Mouse (Mus musculus) common myeloid progenitor, adult 5-6 weeks (primary cell): ENCODE data around the gene Ifih1. TPM values are rescaled to one million over a fixed set of nuclear protein-coding genes. Genes with fewer than 3 reads are reported as not detected.

Experiments
- ATAC-seq: replicated peaks from 2 replicates; pipeline ENCODE4 v1.8.0; 2016; ENCODE audit warnings: low read depth, mild to moderate bottlenecking, moderate TSS enrichment, inconsistent platforms; ENCODE audit not compliant: poor library complexity, severe bottlenecking
- total RNA-seq: library from RNA; stranded (forward); fragments of 200-1000, 187-1606 nt; gene quantifications from 2 replicates; pipeline ENCODE4 v1.2.3, GENCODE M21; 2017

Gene Ifih1
- total RNA-seq, 1 experiment from 2014 or later: 29.9 TPM

DNA sequence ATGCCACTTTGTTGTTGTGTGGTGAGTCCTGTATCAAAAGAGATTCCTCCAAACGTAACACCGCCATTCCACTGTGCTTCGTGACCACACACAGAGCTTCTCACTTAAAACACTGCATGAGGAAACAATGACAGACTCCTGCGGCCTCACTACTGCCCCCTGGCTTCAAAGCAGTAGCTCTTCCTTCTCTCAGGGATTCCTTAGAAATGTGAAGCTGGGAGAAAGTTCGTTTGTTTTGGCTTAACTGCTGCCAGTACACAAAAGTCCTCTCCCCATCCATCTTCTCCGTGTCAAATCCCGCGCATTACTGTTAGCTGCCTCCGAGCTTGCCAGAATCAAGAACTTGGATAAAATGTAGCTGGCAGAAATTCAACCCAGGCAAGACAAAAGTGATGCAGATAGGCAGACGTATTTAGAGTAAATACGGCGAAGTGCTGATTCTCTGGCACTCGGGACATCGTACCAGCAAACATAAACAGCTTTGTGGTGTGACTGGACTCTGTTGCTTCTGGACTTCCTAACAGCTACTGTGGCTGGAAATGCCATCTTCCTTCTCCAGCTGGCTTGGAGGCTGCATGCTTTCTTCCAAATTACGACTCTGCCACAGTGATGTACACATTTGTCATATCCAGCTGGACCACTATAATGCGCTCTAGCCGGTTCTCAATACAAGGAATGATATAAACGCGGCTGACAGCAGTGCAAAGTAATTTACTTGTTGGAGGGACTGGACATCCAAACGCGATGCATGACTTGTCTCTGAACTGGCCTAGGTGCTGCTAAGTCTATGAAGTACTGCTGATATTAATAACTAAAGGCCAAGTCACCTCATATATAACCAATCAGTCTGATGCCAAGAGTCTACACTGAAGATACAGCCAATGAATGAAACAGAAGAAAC lies 2.4 kb downstream of the Ifih1 start:
- ATAC-seq: peak; percentile 64

- no peak for ATAC-seq
Measured at GRCm38 (mm10) chr2:62639869-62640268, 6.2 kb downstream of the Ifih1 start.

DNA sequence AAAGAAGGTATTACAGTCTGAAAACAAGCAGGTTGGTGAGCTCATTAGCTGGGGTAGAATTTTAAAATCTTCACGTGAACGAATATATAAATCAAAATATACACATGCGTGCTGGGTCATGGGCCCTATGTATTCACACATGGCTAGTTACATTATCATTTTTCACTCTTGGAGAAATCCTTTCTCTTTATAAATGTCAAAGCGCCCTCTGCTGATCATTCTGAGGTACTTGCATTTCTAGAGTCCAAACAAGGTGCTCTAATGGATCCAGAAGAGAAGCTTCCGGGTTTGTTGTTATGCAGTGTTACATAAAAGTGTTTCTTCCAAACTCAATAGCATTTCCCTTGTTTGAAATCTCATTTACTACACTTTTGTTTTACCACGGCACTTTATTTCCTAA lies 15.6 kb downstream of the Ifih1 start:
- peak; percentile 92 for ATAC-seq

DNA sequence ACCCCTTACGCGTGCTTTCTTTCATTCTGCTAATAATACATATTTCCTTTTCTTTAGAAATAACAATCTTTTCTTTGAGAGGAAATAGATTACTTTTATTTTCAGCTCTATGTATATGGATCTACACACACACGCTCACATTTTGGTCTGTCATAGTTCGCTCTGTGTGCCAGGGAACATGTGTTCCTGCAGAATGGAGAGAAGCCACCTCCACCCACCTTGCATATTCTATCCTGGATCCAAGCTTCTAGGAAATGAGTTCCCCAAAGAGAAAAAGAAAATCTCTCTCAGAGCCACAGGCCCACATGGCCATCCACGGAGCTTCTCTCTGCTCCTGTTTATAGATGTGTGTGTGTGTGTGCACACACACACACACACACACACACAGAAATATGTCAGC lies 17.7 kb downstream of the Ifih1 start:
- ATAC-seq: no peak

- peak; percentile 67; the same call in 1 of the 2 replicates for ATAC-seq
Measured at GRCm38 (mm10) chr2:62627728-62628127, 18.3 kb downstream of the Ifih1 start.

- no peak for ATAC-seq
Measured at GRCm38 (mm10) chr2:62623024-62623441, 23.0 kb downstream of the Ifih1 start.

- ATAC-seq: no peak
Measured at GRCm38 (mm10) chr2:62619679-62620078, 26.4 kb downstream of the Ifih1 start.

DNA sequence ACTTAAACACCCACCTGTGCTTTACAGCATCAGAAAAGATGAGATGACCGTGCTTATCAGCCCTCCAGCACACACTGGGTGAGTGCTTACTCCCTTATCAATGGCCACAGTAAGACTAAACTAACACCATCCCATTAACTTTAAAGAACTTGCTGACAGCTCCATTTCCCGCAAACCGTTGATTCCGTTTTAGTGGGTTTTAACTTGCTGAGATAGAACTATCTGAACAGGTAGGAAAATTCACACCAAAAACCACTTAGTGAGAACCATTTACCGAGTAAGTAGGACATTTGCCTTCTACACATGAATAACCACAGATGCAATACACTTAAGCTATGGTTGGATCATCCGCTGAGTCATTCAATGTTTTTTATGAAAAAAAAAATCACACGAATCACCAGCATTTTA lies 27.1 kb downstream of the Ifih1 start:
- peak; percentile 86 for ATAC-seq

- no peak for ATAC-seq
Measured at GRCm38 (mm10) chr2:62613133-62613532, 32.9 kb downstream of the Ifih1 start.

GRCm38 (mm10) chr2:62606205-62606604 lies 39.9 kb downstream of the Ifih1 start:
- peak; percentile 73 for ATAC-seq

DNA sequence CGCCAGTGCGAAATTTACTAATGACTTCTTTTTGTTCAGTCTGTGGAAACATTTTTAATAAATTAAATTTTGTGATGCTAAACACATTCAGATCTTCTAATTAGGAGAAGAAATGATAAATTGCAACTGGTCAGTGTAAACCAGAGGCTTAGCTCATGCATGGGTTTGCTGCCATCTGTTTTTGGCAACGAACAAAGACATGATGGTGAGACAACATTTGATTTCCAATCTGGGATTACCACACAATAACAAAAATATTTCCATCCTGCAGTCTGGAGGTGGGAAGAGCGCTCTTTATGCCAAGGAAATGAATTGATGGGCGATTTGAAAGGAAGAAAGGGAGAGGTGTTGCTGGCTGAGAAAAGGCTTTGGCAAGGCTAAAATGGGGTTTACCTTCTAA lies 42.5 kb downstream of the Ifih1 start:
- no peak for ATAC-seq

DNA sequence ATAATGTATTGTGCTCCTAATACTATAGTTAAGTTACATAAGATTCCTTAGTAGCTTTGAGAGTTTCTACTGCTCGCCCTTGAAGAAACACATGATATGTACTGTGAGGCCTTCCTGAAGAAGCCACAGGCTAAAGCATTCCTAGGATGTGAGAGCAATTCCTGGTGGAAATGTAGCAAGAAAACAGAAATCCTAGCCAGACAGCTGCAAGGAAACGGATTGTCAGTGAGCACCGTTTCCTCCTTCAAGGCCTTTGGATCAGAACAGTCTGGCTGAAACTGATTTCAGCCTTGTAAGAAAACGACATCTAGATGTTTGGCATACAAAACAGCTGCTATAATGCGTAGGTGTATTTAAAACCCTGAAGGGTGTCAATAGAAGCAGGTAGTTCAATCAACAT lies 49.5 kb downstream of the Ifih1 start:
- no peak for ATAC-seq

DNA sequence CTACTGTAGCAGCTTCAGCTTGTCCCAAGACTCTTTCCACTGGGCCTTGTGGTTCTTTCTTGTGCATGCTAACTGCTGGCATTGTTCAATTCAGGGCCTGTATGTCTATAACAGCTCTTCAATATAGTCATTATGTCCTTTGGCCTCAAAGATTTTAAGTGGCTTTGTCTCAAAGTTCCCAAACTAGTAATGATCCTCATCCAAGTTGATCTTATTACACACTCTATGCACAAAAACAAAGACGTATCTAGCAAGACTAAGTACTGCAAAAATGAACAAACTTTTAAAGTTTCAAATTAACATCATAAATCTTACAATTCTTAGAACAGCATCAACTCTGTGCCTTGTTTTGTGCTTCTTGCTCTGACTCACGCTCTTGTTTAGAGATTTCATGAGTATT lies 51.6 kb downstream of the Ifih1 start:
- ATAC-seq: no peak

DNA sequence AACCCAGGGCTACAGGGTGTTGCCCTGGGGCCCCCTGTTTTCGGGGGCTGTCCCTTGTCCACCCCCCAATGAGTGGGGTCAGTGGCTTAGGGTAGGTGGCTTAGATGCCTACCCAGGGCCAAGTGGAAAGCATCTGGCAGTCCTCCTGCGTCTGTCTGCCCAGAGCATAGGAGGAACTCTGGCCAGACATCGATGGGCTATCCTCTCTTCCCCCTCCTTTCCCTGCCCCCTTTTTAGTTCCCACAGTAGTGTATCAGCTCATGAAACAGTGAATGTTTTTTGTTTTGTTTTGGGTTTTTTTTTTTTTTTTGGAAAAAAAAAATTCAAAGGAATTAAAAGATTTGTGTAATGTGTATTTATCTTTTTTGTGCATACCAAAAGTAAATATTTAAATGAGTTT lies 54.5 kb downstream of the Ifih1 start:
- no peak for ATAC-seq

- ATAC-seq: no peak
Measured at GRCm38 (mm10) chr2:62589333-62589732, 56.7 kb downstream of the Ifih1 start.

- peak; percentile 57 for ATAC-seq
Measured at GRCm38 (mm10) chr2:62585769-62586168, 60.3 kb downstream of the Ifih1 start.

- peak; percentile 92 for ATAC-seq
Measured at GRCm38 (mm10) chr2:62574962-62575361, 71.1 kb downstream of the Ifih1 start.

- no peak for ATAC-seq
Measured at GRCm38 (mm10) chr2:62574250-62574649, 71.8 kb downstream of the Ifih1 start.

DNA sequence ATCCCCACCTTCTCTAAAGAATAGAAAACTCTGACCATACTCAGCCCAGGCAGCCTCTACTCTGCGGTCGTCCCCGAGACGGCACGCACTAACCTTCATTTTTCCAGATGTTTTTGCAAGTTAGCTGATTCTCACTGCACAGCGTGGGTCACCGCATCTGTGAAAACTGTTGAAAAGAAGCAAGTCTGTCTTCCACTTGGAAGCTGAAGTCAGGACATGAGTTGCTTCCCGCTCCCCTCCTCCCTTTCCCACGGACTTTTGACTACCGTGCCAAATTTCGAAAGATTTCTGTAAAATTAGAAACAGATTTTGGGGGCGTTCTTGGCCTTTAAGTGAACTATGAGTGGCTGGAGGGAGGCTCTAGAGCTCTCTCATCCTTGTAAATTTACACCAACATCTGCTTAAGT lies 72.3 kb downstream of the Ifih1 start, which contains the start of gene Fap:
Gene Fap, minus strand, starts transcription at position 323 of the 407 bp plus-strand sequence.
- ATAC-seq: no peak

DNA sequence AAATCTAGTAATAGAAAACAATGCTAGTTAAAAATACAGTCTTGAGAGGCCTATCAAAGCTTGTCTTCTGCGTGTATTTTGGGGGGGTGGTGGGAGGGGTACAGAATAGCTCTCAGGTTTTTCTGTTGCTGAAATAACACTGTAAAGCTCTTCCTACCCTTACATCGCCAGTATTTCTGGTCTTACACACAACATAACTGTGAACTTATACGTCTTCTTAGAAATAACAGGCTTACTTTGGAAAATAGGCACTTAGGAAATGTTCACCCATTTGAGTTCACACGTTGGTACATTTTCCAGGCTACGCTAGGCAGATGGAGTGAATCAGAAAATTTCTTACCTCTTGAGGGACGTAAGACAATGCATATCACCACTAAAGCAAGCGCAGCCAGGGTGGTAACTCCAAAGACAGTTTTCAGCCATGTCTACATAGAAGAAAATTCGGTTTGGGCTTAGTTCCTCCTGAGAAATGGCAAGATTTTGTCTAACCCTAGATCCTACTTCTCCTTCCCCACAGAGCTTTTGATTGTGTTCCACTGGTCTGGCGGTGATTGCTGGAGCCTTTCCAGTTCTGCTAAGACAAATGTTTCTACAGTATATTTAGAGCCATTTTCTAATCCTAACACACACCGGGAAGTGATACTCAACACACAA lies 72.8 kb downstream of the Ifih1 start:
- ATAC-seq: peak; percentile 49

- peak; percentile 84 for ATAC-seq
Measured at GRCm38 (mm10) chr2:62564687-62565086, 81.4 kb downstream of the Ifih1 start.
